Mouse (Mus musculus): ENCODE measurements around the gene Tmem203.

The Tmem203 gene

DNA sequence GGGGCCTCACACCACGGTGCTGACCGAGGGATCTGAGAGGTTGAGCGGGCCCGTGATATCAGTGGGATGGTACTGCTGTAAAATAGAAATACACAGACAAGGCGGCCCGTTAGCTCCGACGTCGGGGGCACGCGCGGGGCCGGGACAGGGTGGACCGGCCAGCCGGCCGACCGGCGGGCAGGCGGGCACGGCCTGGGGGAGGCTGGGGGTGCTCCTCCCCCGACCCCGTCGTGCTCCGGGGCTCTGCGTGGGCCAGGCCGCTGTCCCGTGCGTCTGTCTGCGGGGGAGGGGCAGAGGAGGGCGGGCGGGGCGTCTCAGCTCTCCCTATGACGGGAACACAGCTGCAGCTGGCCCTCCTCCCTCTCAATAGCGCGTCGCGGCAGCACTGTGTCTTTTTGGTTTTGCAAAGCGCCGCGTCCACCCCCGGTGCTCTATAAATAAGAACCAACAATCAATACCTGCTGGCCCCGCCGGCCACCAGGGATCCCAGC is 36.9 kb downstream of the Tmem203 start:
- DNase-seq = no peak

DNA sequence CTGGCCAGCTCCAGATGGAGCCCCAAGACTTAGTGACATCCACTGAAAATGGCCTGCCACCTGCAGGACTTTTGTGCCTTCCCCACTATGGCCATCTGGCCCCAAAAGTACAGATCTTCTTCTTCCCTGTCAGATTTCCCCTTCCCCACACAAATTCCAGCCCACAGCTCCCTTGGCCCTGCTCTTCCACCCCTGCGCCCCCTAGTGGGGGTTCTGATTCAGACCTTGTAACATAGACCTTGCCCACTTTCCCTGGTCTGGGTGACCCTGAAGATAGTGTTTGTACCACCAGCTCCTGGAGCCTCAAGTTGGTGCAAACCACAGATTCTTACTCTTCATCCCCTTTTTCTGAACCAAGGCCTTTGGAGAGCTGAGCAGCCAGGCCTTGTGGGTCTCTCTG is 37.6 kb downstream of the Tmem203 start:
- DNase-seq = peak; percentile 59 to 69

DNA sequence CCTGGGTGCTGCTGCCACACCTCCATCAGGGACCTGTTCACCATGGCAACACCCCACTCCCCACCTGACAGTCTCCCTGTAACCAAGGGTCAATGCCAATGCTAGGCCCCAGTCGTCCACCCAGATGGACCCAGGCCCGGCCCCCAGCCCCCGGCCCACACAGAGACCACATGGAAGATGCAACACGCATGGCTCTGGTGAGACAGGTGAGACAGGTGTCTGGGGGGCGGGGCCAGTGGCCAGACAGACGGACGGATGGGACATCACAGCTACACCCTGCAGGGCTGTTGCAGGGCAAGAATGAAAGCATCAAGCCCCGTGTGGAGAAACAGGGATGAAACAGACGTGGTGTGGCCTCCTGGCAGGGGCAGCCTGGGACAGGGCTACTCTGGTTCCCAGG is 38.5 kb downstream of the Tmem203 start:
- DNase-seq = no peak

DNA sequence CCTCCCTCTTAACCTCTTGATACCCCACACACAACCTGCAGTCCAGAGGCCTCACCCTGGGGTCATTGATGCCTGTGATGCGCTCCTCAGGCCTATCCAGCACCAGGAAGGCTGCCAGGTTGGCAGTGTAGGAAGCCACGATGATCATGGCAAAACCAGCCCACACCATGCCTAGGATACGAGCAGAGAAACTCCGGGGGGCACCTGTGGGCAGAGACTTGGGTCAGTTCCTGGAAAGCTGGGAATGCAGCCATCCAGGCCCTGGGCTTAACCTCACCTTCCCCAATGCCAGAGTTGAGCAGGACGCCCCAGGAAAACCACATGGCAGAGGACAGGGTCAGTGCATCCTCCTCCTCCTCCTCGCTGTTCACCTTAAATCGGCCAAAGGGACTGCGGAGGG is 41.9 kb downstream of the Tmem203 start:
- DNase-seq = no peak

DNA sequence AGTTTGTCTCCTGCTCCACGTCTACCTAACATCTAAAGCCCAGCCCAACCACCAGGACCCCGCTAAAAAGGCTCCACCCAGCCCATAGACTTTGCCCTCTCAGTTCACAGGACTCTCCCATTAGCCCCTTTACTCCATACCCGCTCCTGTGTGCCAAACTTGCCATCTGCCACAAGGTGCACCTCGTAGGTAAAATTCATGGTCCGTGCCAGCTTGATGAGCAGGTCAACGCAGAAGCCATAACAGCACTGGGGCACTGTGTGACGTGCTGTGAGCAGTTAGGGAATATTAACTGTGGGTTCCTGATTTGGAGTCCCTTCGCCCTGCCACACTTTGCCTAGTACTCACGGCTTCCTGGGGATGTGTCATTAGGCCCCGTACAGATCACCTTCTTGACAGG is 42.8 kb downstream of the Tmem203 start:
- no peak for DNase-seq

DNA sequence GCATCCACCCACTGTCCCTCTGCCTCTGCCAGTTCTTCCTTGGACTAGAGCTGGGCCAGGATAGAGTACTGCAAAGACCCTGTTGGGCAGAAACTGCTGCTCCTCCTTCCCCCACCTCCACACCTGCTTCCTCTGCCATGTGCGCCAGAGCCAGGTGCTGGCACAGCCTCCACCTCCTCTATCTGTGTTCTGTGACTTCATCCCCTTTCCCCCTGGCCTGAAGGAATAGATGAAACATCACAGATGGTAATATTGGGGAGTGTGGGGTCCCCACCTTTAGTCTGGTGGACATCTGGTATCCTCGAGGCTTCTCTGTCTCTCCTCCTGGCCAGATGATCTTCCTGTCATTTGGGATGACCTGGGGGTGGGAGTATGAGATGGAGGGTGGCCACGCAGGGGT is 48.2 kb downstream of the Tmem203 start:
- no peak for DNase-seq

DNA sequence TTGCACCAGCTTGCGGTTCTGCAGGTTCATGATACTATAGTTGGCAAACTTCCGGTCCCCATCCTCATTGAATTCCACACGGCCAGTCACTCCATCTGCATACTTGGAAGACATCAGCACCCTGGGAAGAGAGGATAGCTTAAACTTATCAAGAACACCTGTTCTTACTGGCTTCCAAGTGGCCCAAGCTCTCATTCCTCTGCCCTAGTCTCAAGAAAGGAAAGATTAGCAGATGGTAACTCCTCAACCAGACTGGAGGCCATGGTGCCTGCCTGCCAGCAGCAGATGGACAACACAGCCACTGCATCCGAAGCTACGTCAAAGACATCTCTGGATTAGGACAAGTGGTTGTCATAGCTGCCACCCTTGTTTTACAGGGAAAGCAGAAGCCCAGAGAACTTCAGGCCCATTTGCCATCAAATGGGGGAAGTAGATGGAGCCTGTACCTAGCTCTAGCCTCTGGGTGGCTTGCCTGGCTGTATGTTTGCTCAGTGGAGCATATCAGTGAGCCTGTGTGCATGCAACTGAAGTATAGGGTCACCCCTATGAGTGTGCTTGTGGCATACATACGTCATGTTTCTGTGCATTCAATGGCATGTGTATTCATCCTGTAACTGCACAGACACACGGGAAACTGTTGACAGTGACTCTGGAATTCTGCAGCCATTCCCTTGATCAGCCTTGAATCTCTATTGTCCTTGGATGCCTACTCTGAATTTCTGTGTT is 48.9 kb downstream of the Tmem203 start:
- no peak for DNase-seq

DNA sequence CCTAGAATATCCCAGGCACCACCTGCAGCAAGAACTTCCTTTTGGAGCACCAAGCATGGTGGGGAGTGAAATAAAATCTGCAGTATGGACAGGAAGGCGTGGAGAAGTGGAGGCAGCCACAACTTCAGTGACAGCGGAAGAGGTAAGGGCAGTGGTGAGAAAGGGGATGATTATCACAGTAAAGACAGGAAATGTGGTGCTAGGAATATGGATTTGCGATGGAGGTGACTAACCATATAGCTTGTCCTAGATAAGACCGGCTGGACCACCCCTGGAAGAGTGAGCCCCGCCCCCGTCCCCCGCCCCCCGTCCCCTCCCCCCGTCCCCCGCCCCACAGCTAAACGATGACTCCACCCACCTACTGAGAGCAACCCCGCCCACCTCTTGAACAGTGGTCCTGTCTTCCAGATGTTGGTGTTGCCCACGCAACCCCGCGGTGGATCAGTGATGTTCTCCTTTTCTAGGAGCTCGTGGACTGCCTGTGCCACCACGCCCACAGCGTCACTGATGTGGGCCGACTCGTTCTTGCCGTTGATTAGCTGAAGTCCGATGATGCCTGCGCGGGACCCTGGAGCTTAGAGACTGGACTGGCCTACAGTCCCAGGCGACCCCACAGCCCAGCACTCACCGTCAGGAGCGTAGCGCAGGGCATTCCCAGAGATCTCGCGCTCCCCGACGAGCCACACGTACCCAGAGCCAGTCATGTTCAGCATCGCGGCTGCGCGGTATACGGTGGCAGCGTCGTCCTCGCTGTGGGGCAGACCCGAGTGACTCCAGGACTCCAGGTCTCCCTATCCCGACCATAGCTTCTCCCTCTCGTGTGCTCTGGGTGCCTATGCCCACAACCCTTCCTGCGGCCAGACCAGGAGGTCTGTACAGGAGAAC is 49.7 kb downstream of the Tmem203 start:
- DNase-seq = no peak

Measured in thymus, postnatal 36 days (tissue).